Mouse (Mus musculus): Measurements from ENCODE around the gene Ptcd1.
"Not testable (repeated sequence)": the region's sequence is repeated elsewhere in the genome, so short reads cannot be mapped to it uniquely, and the experiment has no call there.

Ptcd1 gene

GRCm38 (mm10) chr5:145166536-145167305 lies at the start of gene Ptcd1, which contains the start of gene Cpsf4:
Gene Ptcd1, minus strand, starts transcription at chr5:145167108.
Gene Cpsf4, plus strand, starts transcription at chr5:145167213.
- peak; percentile 98 for DNase-seq

- no peak for DNase-seq
Observed at GRCm38 (mm10) chr5:145214679-145215078, 47.8 kb upstream of the Ptcd1 start.

GRCm38 (mm10) chr5:145213505-145213904 lies 46.6 kb upstream of the Ptcd1 start:
- DNase-seq: no peak

GRCm38 (mm10) chr5:145212216-145212615 lies 45.3 kb upstream of the Ptcd1 start:
- DNase-seq: no peak

- no peak for DNase-seq
Observed at GRCm38 (mm10) chr5:145211340-145211739, 44.4 kb upstream of the Ptcd1 start.

GRCm38 (mm10) chr5:145208391-145208790 lies 41.5 kb upstream of the Ptcd1 start:
- DNase-seq: not testable (repeated sequence)

GRCm38 (mm10) chr5:145207954-145208353 lies 41.0 kb upstream of the Ptcd1 start:
- no peak for DNase-seq

GRCm38 (mm10) chr5:145207385-145207784 lies 40.5 kb upstream of the Ptcd1 start:
- no peak for DNase-seq

- DNase-seq: no peak
Observed at GRCm38 (mm10) chr5:145205041-145205440, 38.1 kb upstream of the Ptcd1 start.

GRCm38 (mm10) chr5:145203936-145204691 lies 37.2 kb upstream of the Ptcd1 start, which contains the start of gene Zkscan5:
Gene Zkscan5, plus strand, starts transcription at chr5:145204562.
- peak; percentile 97 for DNase-seq

GRCm38 (mm10) chr5:145202446-145202845 lies 35.5 kb upstream of the Ptcd1 start:
- no peak for DNase-seq

GRCm38 (mm10) chr5:145201321-145201991 lies 34.5 kb upstream of the Ptcd1 start, which contains the start of gene Zkscan14:
Gene Zkscan14, minus strand, starts transcription at chr5:145201868.
- DNase-seq: peak; percentile 74

- DNase-seq: no peak
Observed at GRCm38 (mm10) chr5:145200387-145200786, 33.5 kb upstream of the Ptcd1 start.

- no peak for DNase-seq
Observed at GRCm38 (mm10) chr5:145191962-145192361, 25.1 kb upstream of the Ptcd1 start, which contains the start of gene Atp5j2. Gene Atp5j2, minus strand, starts transcription at chr5:145192062.

GRCm38 (mm10) chr5:145190875-145191798 lies 24.2 kb upstream of the Ptcd1 start:
- DNase-seq: peak; percentile 87

GRCm38 (mm10) chr5:145190373-145190772 lies 23.5 kb upstream of the Ptcd1 start:
- DNase-seq: no peak

GRCm38 (mm10) chr5:145189416-145189815 lies 22.5 kb upstream of the Ptcd1 start:
- DNase-seq: no peak

GRCm38 (mm10) chr5:145185244-145185643 lies 18.3 kb upstream of the Ptcd1 start:
- DNase-seq: no peak

- DNase-seq: no peak
Observed at GRCm38 (mm10) chr5:145178461-145178980, 11.6 kb upstream of the Ptcd1 start.

- no peak for DNase-seq
Observed at GRCm38 (mm10) chr5:145167306-145167661, 376 bp upstream of the Ptcd1 start.

- no peak for DNase-seq
Observed at GRCm38 (mm10) chr5:145165184-145165583, 1.7 kb downstream of the Ptcd1 start.

- DNase-seq: no peak
Observed at GRCm38 (mm10) chr5:145164710-145165109, 2.2 kb downstream of the Ptcd1 start.
